Mouse (Mus musculus): ENCODE measurements around the gene Zdhhc16. TPM values are rescaled to one million over a fixed set of nuclear protein-coding genes. Genes with fewer than 3 reads are reported as not detected.

Zdhhc16 gene
- total RNA-seq, 2 experiments from 2014 or later, result 27.6 to 29.4 TPM

DNA sequence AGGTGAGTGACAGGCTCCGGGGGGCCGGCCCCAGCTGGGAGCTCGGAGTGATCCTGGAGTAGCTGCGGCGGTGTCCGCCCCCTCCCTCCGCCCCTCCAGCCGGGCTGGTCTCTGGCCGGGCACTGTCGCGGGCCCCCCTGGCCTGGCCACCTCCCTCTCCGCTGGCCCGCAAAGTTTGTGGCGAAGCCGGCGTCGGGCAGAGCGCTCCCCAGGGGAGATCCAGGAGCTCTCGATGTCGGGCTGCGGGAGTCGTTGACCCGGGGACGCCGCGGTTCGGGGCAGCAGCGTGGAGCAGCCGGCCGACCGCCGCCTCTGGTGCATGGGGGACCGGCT, 48.3 kb downstream of the Zdhhc16 start, which contains the start of gene Ubtd1:
Gene Ubtd1, plus strand, starts transcription at position 169 of the 333 bp plus-strand sequence.
- no peak for DNase-seq
- intact Hi-C loops (cut with DNase I), result loop anchor here (5.0 kb wide), 2 partner anchors 69 to 166 kb away; partner anchors contain the start of genes Marveld1 and Pgam1

DNA sequence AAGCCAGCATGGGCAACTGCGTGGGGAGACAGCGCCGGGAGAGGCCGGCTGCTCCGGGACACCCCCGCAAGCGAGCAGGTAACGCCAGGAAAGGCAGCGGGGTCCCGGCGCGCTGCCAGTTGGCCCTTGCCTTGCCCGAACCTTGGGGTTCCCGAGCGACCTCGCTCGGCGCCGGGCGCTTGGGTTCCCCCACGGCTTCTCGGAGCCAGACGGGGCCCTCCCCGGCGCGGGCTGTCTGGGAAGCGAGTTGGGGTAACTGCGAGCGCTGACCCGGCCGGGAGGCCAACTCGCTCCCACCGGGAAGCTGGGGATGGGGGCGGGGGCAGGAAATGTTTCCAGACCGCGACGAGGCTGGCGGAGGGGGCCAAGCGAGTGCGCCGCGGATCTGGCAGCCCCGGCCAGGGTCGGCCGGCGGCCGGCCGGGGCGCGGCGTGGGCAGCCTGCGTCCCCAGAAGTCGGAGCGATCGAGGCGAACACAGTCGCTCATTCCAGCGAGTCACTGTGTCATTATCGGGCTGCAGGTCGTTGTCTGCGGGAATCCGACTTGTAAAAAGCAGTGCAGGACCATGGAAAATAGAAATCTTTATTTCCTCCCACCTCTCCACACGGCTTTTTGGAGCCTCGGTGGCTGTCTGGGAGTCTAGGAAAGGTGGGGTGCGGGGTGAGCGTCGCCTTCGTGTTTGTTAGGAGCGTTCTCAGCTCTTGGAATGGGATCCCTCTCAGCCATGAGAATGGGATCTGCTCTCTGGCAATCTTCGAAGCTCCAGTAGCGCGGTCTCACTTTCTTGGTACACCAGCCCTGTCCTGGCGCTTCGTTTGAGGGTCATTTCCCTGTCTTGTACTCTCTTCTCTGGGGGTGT, 48.9 kb downstream of the Zdhhc16 start:
- peak; percentile 73 to 78 for DNase-seq
- intact Hi-C loops (cut with DNase I), result loop anchor here (2.0 to 5.0 kb wide), 3 partner anchors 45 to 165 kb away; partner anchors contain the start of genes Marveld1 and Pgam1

DNA sequence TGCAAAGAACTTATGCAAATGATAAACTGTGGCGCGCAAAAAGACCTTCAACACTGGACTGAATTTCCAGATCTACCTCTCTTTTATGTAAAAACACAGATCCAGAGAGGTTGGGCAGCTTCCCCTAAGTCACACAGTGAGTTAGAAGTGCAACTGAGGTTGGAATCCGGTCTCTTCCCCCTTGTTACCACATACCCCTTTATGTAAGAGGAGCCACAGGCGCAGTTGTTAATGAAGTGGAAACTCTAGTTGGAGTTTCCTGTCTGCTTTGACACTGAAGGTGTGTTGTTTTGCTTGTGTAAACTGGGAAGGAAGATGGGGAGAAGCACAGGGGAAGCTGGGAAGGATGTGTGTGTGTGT, 49.5 kb downstream of the Zdhhc16 start:
- intact Hi-C loops (cut with DNase I), result loop anchor here (1.0 to 5.0 kb wide), 4 partner anchors 11 to 165 kb away; partner anchors contain the start of genes Marveld1 and Pgam1

DNA sequence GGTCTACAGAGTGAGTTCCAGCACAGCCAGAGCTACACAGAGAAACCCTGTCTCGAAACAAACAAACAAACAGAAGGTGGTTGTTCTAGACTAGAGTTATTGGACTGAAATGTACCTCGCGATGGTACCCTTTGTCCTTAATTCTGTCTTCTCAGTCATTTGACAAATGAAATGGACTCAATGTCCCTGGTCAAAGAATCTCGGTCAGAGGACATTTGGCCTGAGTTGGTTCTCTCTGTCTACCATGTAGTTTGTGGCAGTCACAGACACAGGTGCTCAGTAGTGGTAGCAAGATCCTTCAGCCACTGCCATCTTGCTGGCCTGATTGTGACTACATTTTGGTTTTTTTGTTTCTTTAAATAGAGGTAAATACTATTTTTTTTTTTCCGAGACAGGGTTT, 52.7 kb downstream of the Zdhhc16 start:
- intact Hi-C loops (cut with DNase I), result no loop called here
- no peak for DNase-seq

More for the DNA sequence above, 49.5 kb downstream of the Zdhhc16 start:
- DNase-seq, result no peak

DNA sequence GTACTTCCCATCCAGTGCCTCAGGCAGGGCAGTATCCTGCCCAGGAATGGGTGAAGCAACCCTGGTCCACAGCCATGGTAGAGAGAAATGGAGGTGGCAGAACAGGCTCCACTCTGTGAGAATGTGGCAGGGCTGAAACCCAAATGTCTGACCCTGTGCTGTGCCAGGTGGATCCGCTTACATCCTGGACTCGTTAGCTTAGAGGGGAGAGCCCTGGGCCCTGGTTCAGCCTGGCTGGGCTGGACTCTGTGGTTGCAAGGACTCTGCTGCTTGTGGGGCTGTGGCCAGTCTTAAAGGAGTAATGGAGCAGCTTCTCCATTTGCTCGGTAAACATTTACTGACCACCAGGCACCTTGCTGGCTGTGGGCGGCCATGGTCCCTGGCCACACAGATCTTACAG, 53.9 kb downstream of the Zdhhc16 start:
- DNase-seq, result no peak
- intact Hi-C loops (cut with DNase I), result no loop called here

DNA sequence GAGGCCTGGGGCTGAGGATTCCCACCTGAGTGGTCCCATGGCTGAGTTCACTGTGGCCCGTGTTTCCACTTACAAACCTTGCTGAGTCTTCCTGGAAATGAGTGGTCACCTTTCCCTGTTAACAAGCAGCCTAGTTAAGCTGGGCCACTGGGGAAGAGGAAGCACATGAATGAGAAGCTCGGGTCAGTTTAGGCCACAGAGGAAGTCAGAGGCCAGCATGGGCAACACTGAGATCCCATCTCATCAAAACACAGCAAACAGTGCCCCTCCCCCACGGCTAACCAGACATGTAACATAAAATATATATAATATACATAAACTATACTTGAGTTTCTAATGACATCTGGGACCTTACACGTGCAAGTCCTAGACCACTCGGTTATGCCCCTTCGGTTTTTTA, 56.5 kb downstream of the Zdhhc16 start:
- intact Hi-C loops (cut with DNase I), result no loop called here
- peak in 1 of 2 experiments; percentile 7 for DNase-seq

DNA sequence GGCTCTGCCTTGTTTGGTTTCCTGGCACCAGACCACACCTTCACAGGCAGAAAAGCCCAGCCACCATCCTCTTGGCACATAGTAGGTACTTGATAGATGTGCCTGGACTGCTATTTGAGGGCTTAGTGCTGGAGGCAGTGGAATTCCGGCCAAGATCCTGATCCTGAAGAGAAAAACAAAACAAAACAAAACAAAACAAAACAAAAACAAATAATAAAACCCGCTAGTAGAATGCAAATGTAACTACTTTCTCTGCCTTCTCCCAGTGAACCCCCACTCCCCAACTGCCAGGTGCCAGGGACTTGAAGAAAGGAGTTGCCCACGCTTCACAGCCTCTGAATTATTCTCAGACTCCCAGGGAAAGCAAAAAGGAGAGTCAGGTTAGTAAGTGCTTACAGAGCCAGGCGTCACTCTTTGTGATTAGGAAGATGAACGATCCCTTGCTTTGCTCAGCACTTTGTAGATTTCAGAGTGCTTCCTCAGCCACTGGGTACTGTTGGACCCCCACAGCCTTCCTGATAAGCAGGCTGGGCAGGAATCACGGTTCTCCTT, 58.7 kb downstream of the Zdhhc16 start:
- intact Hi-C loops (cut with DNase I), result no loop called here
- peak in 1 of 2 experiments; percentile 5 for DNase-seq

DNA sequence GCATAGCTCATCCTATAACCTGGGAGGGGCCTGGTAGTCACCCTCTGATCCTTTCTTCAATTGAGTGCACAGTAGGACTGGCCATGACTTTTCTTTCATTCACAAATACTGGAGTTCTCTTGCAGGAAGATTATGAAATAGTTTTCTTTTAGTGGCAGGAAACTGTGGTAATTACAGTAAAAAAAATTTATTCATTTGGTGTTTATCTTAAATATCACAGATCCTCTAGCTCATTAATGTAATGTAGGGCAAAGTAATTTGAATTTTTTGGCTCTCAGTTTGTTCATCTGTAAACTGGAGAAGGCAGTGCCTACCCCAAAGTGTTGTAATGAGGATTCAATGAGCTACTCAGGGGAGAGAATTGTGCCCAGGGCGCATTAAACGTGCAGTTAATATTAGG, 59.7 kb downstream of the Zdhhc16 start:
- DNase-seq, result no peak
- intact Hi-C loops (cut with DNase I), result loop anchor here (1.0 kb wide), 1 partner anchor 10 kb away; no protein-coding TSS in a partner anchor

DNA sequence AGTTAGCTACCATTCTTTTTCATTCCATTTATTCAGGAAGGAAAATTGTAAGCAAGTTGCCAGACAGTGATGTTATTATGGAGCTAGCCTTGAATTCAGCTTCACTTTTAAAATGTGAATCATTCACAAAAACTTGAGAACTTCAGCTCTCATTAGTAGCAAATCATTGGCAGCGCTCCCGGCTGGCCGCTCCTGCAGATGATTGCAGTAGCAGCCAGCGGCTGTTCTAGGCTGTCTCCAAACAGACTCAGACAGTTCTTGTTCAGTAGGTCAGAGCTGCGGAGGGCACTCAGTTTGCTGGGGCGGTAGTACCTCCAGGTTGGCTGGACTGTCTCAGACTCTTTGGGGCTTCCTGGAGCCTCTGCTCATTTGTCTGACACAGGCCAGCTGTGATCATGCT, 60.2 kb downstream of the Zdhhc16 start:
- intact Hi-C loops (cut with DNase I), result loop anchor here (1.0 kb wide), 1 partner anchor 10 kb away; no protein-coding TSS in a partner anchor
- peak; percentile 90 for DNase-seq

Other genes with a start within 250 kb of the Zdhhc16 start
- gene Slit1, start 189.8 kb upstream of the Zdhhc16 start, total RNA-seq (2021), result under 1 TPM; 0.05 to 0.40 TPM
- gene Arhgap19, start 131.4 kb upstream of the Zdhhc16 start, total RNA-seq (2021), result 1 to 10 TPM; 4.6 to 4.9 TPM
- 1 to 10 TPM; 2.2 to 3.8 TPM for gene Frat1, start 103.5 kb upstream of the Zdhhc16 start, total RNA-seq (2021)
- gene Frat2, start 85.3 kb upstream of the Zdhhc16 start, total RNA-seq (2021), result 1 to 10 TPM; 4.7 to 6.9 TPM
- 10 to 100 TPM; 17.7 to 20.9 TPM for gene Rrp12, start 37.3 kb upstream of the Zdhhc16 start, total RNA-seq (2021)
- gene Pgam1, start 21.6 kb upstream of the Zdhhc16 start, total RNA-seq (2021), result 100 to 1,000 TPM; 116 to 154 TPM
- gene Exosc1, start 57 bp upstream of the Zdhhc16 start, total RNA-seq (2021), result 10 to 100 TPM; 13.3 to 15.8 TPM
- gene Mms19, start 47.7 kb downstream of the Zdhhc16 start, total RNA-seq (2021), result 10 to 100 TPM; 18.3 to 25.9 TPM
- gene Ubtd1, start 48.3 kb downstream of the Zdhhc16 start, total RNA-seq (2021), result 10 to 100 TPM; 31.4 to 33.8 TPM
- gene Ankrd2, start 102.5 kb downstream of the Zdhhc16 start, total RNA-seq (2021), result not detected
- gene Hoga1, start 112.1 kb downstream of the Zdhhc16 start, total RNA-seq (2021), result 1 to 10 TPM; 1.3 to 2.2 TPM
- under 1 TPM; 0.24 to 0.37 TPM for gene 4933411K16Rik, start 118.8 kb downstream of the Zdhhc16 start, total RNA-seq (2021)
- gene Morn4, start 152.9 kb downstream of the Zdhhc16 start, total RNA-seq (2021), result 1 to 10 TPM; 5.9 to 7.4 TPM
- gene Pi4k2a, start 157.0 kb downstream of the Zdhhc16 start, total RNA-seq (2021), result 10 to 100 TPM; 16.1 to 17.9 TPM
- gene Avpi1, start 195.6 kb downstream of the Zdhhc16 start, total RNA-seq (2021), result 10 to 100 TPM; 10.9 to 13.1 TPM
- 10 to 100 TPM; 30.3 to 31.2 TPM for gene Marveld1, start 213.9 kb downstream of the Zdhhc16 start, total RNA-seq (2021)
- 10 to 100 TPM; 27.6 to 29.6 TPM for gene Zfyve27, start 230.5 kb downstream of the Zdhhc16 start, total RNA-seq (2021)